Mouse (Mus musculus) bone marrow macrophage, adult 2 months (primary cell): Measurements from ENCODE around the gene Chd8.

Source experiments
- CTCF ChIP-seq: IDR thresholded peaks from 2 replicates; pipeline ENCODE4 v1.5.1; 2012; ENCODE audit warnings: low read depth, mild to moderate bottlenecking, low read length, moderate library complexity
- POLR2A ChIP-seq: IDR thresholded peaks from 2 replicates; pipeline ENCODE4 v1.6.1; 2012; ENCODE audit warnings: mild to moderate bottlenecking, low read depth, low read length, borderline replicate concordance

GRCm38 (mm10) chr14:52304644-52305271 is 47.2 kb upstream of the Chd8 start, which contains the start of gene Mettl3:
- TF ChIP-seq CTCF (no peak), POLR2A (no peak)
